Mouse (Mus musculus): Measurements from ENCODE around the gene Olfr585. TPM values are rescaled to one million over a fixed set of nuclear protein-coding genes. Genes with fewer than 3 reads are reported as not detected.

Gene Olfr585
- polyA plus RNA-seq (2011; ENCODE audit: insufficient read depth, insufficient read length, low read depth, missing spikeins) = not detected in 2 replicates

GRCm38 (mm10) chr7:103097420-103097819, at the start of gene Olfr585:
TSS of gene Olfr585 (plus strand) at chr7:103097720.
- no peaks in the 10 kb centered on the region for H3K4me1 ChIP-seq (ENCODE audit: control insufficient read depth, insufficient read depth, low read length)
- H3K27me3 ChIP-seq (ENCODE audit: control insufficient read depth, insufficient read depth, low read length, poor library complexity, severe bottlenecking) = no peaks in the 10 kb centered on the region
- peaks cover 7% of the 10 kb centered on the region for H3K9me3 ChIP-seq (replicated peaks; ENCODE audit: control insufficient read depth, insufficient read depth, low read length, poor library complexity, severe bottlenecking)
- H3K36me3 ChIP-seq (ENCODE audit: control insufficient read depth, insufficient read depth, low read length, poor library complexity, severe bottlenecking) = no peaks in the 10 kb centered on the region
- no peak within 1 kb of the TSS for H3K9ac ChIP-seq (ENCODE audit: low read depth, poor library complexity, severe bottlenecking)
- no peak for TF ChIP-seq EP300 (IDR thresholded peaks at IDR 0.05; ENCODE audit: insufficient read depth, low read depth, low read length)
- TF ChIP-seq CTCF (IDR thresholded peaks at IDR 0.05; ENCODE audit: low read depth, low read length) = no peak
- TF ChIP-seq POLR2A (IDR thresholded peaks at IDR 0.05; ENCODE audit: insufficient read depth, low read length) = no peak
- H3K27ac ChIP-seq (ENCODE audit: insufficient read depth, low read length) = no peak within 1 kb of the TSS
- H3K4me3 ChIP-seq (ENCODE audit: low read depth, low read length) = no peak within 1 kb of the TSS

GRCm38 (mm10) chr7:103051000-103051399, 46.5 kb upstream of the Olfr585 start, which contains the start of gene Olfr583:
TSS of gene Olfr583 (plus strand) at chr7:103051300.
- no peak for TF ChIP-seq CTCF (IDR thresholded peaks at IDR 0.05; ENCODE audit: low read depth, low read length)
- no peak for TF ChIP-seq EP300 (IDR thresholded peaks at IDR 0.05; ENCODE audit: insufficient read depth, low read depth, low read length)
- no peak for TF ChIP-seq POLR2A (IDR thresholded peaks at IDR 0.05; ENCODE audit: insufficient read depth, low read length)
- Histone ChIP-seq H3K4me1 (ENCODE audit: control insufficient read depth, insufficient read depth, low read length) (no peaks in the 10 kb centered on the region), H3K27me3 (ENCODE audit: control insufficient read depth, insufficient read depth, low read length, poor library complexity, severe bottlenecking) (no peaks in the 10 kb centered on the region), H3K27ac (ENCODE audit: insufficient read depth, low read length) (no peak within 1 kb of the TSS), H3K4me3 (ENCODE audit: low read depth, low read length) (no peak within 1 kb of the TSS), H3K36me3 (ENCODE audit: control insufficient read depth, insufficient read depth, low read length, poor library complexity, severe bottlenecking) (no peaks in the 10 kb centered on the region), H3K9ac (ENCODE audit: low read depth, poor library complexity, severe bottlenecking) (no peak within 1 kb of the TSS), H3K9me3 (replicated peaks; ENCODE audit: control insufficient read depth, insufficient read depth, low read length, poor library complexity, severe bottlenecking) (no peaks in the 10 kb centered on the region)

GRCm38 (mm10) chr7:103081585-103081984, 15.9 kb upstream of the Olfr585 start, which contains the start of gene Olfr584:
TSS of gene Olfr584 (plus strand) at chr7:103081885.
- TF ChIP-seq CTCF (IDR thresholded peaks at IDR 0.05; ENCODE audit: low read depth, low read length) (no peak), EP300 (IDR thresholded peaks at IDR 0.05; ENCODE audit: insufficient read depth, low read depth, low read length) (no peak)
- H3K9ac ChIP-seq (ENCODE audit: low read depth, poor library complexity, severe bottlenecking) = no peak within 1 kb of the TSS
- H3K4me1 ChIP-seq (ENCODE audit: control insufficient read depth, insufficient read depth, low read length) = no peaks in the 10 kb centered on the region
- no peak within 1 kb of the TSS for H3K27ac ChIP-seq (ENCODE audit: insufficient read depth, low read length)
- H3K9me3 ChIP-seq (replicated peaks; ENCODE audit: control insufficient read depth, insufficient read depth, low read length, poor library complexity, severe bottlenecking) = peaks cover 10% of the 10 kb centered on the region; the same call in 1 of the 2 replicates
- no peak within 1 kb of the TSS for H3K4me3 ChIP-seq (ENCODE audit: low read depth, low read length)
- no peaks in the 10 kb centered on the region for H3K36me3 ChIP-seq (ENCODE audit: control insufficient read depth, insufficient read depth, low read length, poor library complexity, severe bottlenecking)
- no peaks in the 10 kb centered on the region for H3K27me3 ChIP-seq (ENCODE audit: control insufficient read depth, insufficient read depth, low read length, poor library complexity, severe bottlenecking)

GRCm38 (mm10) chr7:103119406-103119805, 21.9 kb downstream of the Olfr585 start:
- Histone ChIP-seq H3K36me3 (ENCODE audit: control insufficient read depth, insufficient read depth, low read length, poor library complexity, severe bottlenecking) (no peaks in the 10 kb centered on the region), H3K9ac (ENCODE audit: low read depth, poor library complexity, severe bottlenecking) (no peak overlapping the region), H3K4me1 (ENCODE audit: control insufficient read depth, insufficient read depth, low read length) (no peaks in the 10 kb centered on the region), H3K9me3 (replicated peaks; ENCODE audit: control insufficient read depth, insufficient read depth, low read length, poor library complexity, severe bottlenecking) (no peaks in the 10 kb centered on the region), H3K27me3 (ENCODE audit: control insufficient read depth, insufficient read depth, low read length, poor library complexity, severe bottlenecking) (no peaks in the 10 kb centered on the region), H3K27ac (ENCODE audit: insufficient read depth, low read length) (no peak overlapping the region), H3K4me3 (ENCODE audit: low read depth, low read length) (no peak overlapping the region)
- TF ChIP-seq CTCF (IDR thresholded peaks at IDR 0.05; ENCODE audit: low read depth, low read length) (peak; percentile 41), EP300 (IDR thresholded peaks at IDR 0.05; ENCODE audit: insufficient read depth, low read depth, low read length) (no peak)

GRCm38 (mm10) chr7:103125538-103125937, 28.0 kb downstream of the Olfr585 start, which contains the start of gene Olfr586:
TSS of gene Olfr586 (minus strand) at chr7:103125638.
- no peaks in the 10 kb centered on the region for H3K4me1 ChIP-seq (ENCODE audit: control insufficient read depth, insufficient read depth, low read length)
- no peaks in the 10 kb centered on the region for H3K9me3 ChIP-seq (replicated peaks; ENCODE audit: control insufficient read depth, insufficient read depth, low read length, poor library complexity, severe bottlenecking)
- no peaks in the 10 kb centered on the region for H3K27me3 ChIP-seq (ENCODE audit: control insufficient read depth, insufficient read depth, low read length, poor library complexity, severe bottlenecking)
- no peak within 1 kb of the TSS for H3K9ac ChIP-seq (ENCODE audit: low read depth, poor library complexity, severe bottlenecking)
- no peaks in the 10 kb centered on the region for H3K36me3 ChIP-seq (ENCODE audit: control insufficient read depth, insufficient read depth, low read length, poor library complexity, severe bottlenecking)
- H3K27ac ChIP-seq (ENCODE audit: insufficient read depth, low read length) = no peak within 1 kb of the TSS
- H3K4me3 ChIP-seq (ENCODE audit: low read depth, low read length) = no peak within 1 kb of the TSS
- no peak for TF ChIP-seq POLR2A (IDR thresholded peaks at IDR 0.05; ENCODE audit: insufficient read depth, low read length)
- no peak for TF ChIP-seq EP300 (IDR thresholded peaks at IDR 0.05; ENCODE audit: insufficient read depth, low read depth, low read length)
- TF ChIP-seq CTCF (IDR thresholded peaks at IDR 0.05; ENCODE audit: low read depth, low read length) = no peak

- Histone ChIP-seq H3K4me3 (ENCODE audit: low read depth, low read length) (no peak within 1 kb of the TSS), H3K9ac (ENCODE audit: low read depth, poor library complexity, severe bottlenecking) (no peak within 1 kb of the TSS), H3K36me3 (ENCODE audit: control insufficient read depth, insufficient read depth, low read length, poor library complexity, severe bottlenecking) (no peaks in the 10 kb centered on the region), H3K4me1 (ENCODE audit: control insufficient read depth, insufficient read depth, low read length) (no peaks in the 10 kb centered on the region), H3K27ac (ENCODE audit: insufficient read depth, low read length) (no peak within 1 kb of the TSS), H3K9me3 (replicated peaks; ENCODE audit: control insufficient read depth, insufficient read depth, low read length, poor library complexity, severe bottlenecking) (no peaks in the 10 kb centered on the region), H3K27me3 (ENCODE audit: control insufficient read depth, insufficient read depth, low read length, poor library complexity, severe bottlenecking) (no peaks in the 10 kb centered on the region)
- TF ChIP-seq EP300 (IDR thresholded peaks at IDR 0.05; ENCODE audit: insufficient read depth, low read depth, low read length) (no peak), POLR2A (IDR thresholded peaks at IDR 0.05; ENCODE audit: insufficient read depth, low read length) (no peak), CTCF (IDR thresholded peaks at IDR 0.05; ENCODE audit: low read depth, low read length) (no peak)
These were observed 43.1 kb downstream of the Olfr585 start, which contains the start of gene Olfr588-ps1 for GRCm38 (mm10) chr7:103140579-103140978. TSS of gene Olfr588-ps1 (plus strand) at chr7:103140879.

Other genes with a start within 250 kb of the Olfr585 start
- gene Olfr566, start 239.0 kb upstream of the Olfr585 start, polyA plus RNA-seq (2011; ENCODE audit: insufficient read depth, insufficient read length, low read depth, missing spikeins) = not detected in 2 replicates
- not detected in 2 replicates for gene Olfr568, start 220.6 kb upstream of the Olfr585 start, polyA plus RNA-seq (2011; ENCODE audit: insufficient read depth, insufficient read length, low read depth, missing spikeins)
- gene Olfr569, start 206.8 kb upstream of the Olfr585 start, polyA plus RNA-seq (2011; ENCODE audit: insufficient read depth, insufficient read length, low read depth, missing spikeins) = not detected in 2 replicates
- not detected in 2 replicates for gene Olfr570, start 203.1 kb upstream of the Olfr585 start, polyA plus RNA-seq (2011; ENCODE audit: insufficient read depth, insufficient read length, low read depth, missing spikeins)
- 0.33 and 0.39 TPM in 2 replicates for gene Olfr571, start 180.2 kb upstream of the Olfr585 start, polyA plus RNA-seq (2011; ENCODE audit: insufficient read depth, insufficient read length, low read depth, missing spikeins)
- gene Olfr572, start 173.3 kb upstream of the Olfr585 start, polyA plus RNA-seq (2011; ENCODE audit: insufficient read depth, insufficient read length, low read depth, missing spikeins) = not detected in 2 replicates
- not detected in 2 replicates for gene Olfr573-ps1, start 155.1 kb upstream of the Olfr585 start, polyA plus RNA-seq (2011; ENCODE audit: insufficient read depth, insufficient read length, low read depth, missing spikeins)
- gene Olfr574, start 149.3 kb upstream of the Olfr585 start, polyA plus RNA-seq (2011; ENCODE audit: insufficient read depth, insufficient read length, low read depth, missing spikeins) = not detected in 2 replicates
- not detected in 2 replicates for gene Olfr575, start 138.9 kb upstream of the Olfr585 start, polyA plus RNA-seq (2011; ENCODE audit: insufficient read depth, insufficient read length, low read depth, missing spikeins)
- 0.19 TPM in 1 of 2 replicates, not detected in the other for gene Olfr576, start 135.1 kb upstream of the Olfr585 start, polyA plus RNA-seq (2011; ENCODE audit: insufficient read depth, insufficient read length, low read depth, missing spikeins)
- not detected in 2 replicates for gene Olfr577, start 121.8 kb upstream of the Olfr585 start, polyA plus RNA-seq (2011; ENCODE audit: insufficient read depth, insufficient read length, low read depth, missing spikeins)
- gene Olfr578, start 108.4 kb upstream of the Olfr585 start, polyA plus RNA-seq (2011; ENCODE audit: insufficient read depth, insufficient read length, low read depth, missing spikeins) = not detected in 2 replicates
- not detected in 2 replicates for gene Olfr582, start 59.7 kb upstream of the Olfr585 start, polyA plus RNA-seq (2011; ENCODE audit: insufficient read depth, insufficient read length, low read depth, missing spikeins)
- not detected in 2 replicates for gene Olfr583, start 46.4 kb upstream of the Olfr585 start, polyA plus RNA-seq (2011; ENCODE audit: insufficient read depth, insufficient read length, low read depth, missing spikeins)
- gene Olfr584, start 15.8 kb upstream of the Olfr585 start, polyA plus RNA-seq (2011; ENCODE audit: insufficient read depth, insufficient read length, low read depth, missing spikeins) = not detected in 2 replicates
- gene Olfr586, start 27.9 kb downstream of the Olfr585 start, polyA plus RNA-seq (2011; ENCODE audit: insufficient read depth, insufficient read length, low read depth, missing spikeins) = not detected in 2 replicates
- not detected in 2 replicates for gene Olfr588-ps1, start 43.2 kb downstream of the Olfr585 start, polyA plus RNA-seq (2011; ENCODE audit: insufficient read depth, insufficient read length, low read depth, missing spikeins)
- gene Olfr589, start 58.6 kb downstream of the Olfr585 start, polyA plus RNA-seq (2011; ENCODE audit: insufficient read depth, insufficient read length, low read depth, missing spikeins) = not detected in 2 replicates
- gene Olfr591, start 80.6 kb downstream of the Olfr585 start, polyA plus RNA-seq (2011; ENCODE audit: insufficient read depth, insufficient read length, low read depth, missing spikeins) = not detected in 2 replicates
- gene Olfr592, start 87.1 kb downstream of the Olfr585 start, polyA plus RNA-seq (2011; ENCODE audit: insufficient read depth, insufficient read length, low read depth, missing spikeins) = not detected in 2 replicates
- gene Olfr593, start 114.1 kb downstream of the Olfr585 start, polyA plus RNA-seq (2011; ENCODE audit: insufficient read depth, insufficient read length, low read depth, missing spikeins) = not detected in 2 replicates
- not detected in 2 replicates for gene Olfr594, start 119.3 kb downstream of the Olfr585 start, polyA plus RNA-seq (2011; ENCODE audit: insufficient read depth, insufficient read length, low read depth, missing spikeins)
- gene Usp17ld, start 154.8 kb downstream of the Olfr585 start, polyA plus RNA-seq (2011; ENCODE audit: insufficient read depth, insufficient read length, low read depth, missing spikeins) = not detected in 2 replicates
- not detected in 2 replicates for gene Olfr596, start 207.9 kb downstream of the Olfr585 start, polyA plus RNA-seq (2011; ENCODE audit: insufficient read depth, insufficient read length, low read depth, missing spikeins)
- gene Olfr597, start 218.6 kb downstream of the Olfr585 start, polyA plus RNA-seq (2011; ENCODE audit: insufficient read depth, insufficient read length, low read depth, missing spikeins) = not detected in 2 replicates
- gene Olfr598, start 225.8 kb downstream of the Olfr585 start, polyA plus RNA-seq (2011; ENCODE audit: insufficient read depth, insufficient read length, low read depth, missing spikeins) = not detected in 2 replicates
- not detected in 2 replicates for gene Olfr599, start 238.2 kb downstream of the Olfr585 start, polyA plus RNA-seq (2011; ENCODE audit: insufficient read depth, insufficient read length, low read depth, missing spikeins)